ENCODE assay signal across 20 mouse cellular contexts in the genomic region with DNA sequence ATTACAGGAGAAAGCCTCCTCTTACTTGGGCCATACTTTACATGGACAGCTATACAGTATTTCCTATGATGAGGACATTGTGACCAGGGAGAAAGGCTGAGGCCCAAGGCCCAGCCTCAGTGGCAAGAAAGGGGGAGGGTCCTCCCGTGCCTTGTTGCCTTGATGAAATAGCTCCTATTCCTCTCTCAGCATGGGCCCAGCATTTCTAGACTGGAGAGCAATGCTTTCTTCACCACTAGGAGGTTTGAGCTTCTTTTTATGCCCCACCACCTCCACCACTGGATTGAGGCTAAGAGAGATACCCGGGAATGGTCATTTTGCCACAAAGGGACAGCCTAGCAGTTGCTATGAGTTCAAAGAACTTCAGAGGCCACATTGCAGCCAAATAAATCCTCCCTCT. TPM values are rescaled to one million over a fixed set of nuclear protein-coding genes. Genes with fewer than 3 reads are reported as not detected.
DNase-seq lines count a peak whose midpoint lies in the region; ATAC-seq and TF ChIP-seq lines count a peak whose summit lies in the region.
"Had no signal": no experiment of that assay in that cellular context is flagged by ENCODE, and none has a peak within 500 bp of the region (broad histone marks: within the 10 kb centered on the region; RNA-seq: fewer than 3 reads in every experiment).

No protein-coding gene starts in this region.

- H3K9me3 ChIP-seq in intestine, embryonic 14.5 days (ENCODE audit: control insufficient read depth, low read length), result no peaks in the 10 kb centered on the region
- no peaks in the 10 kb centered on the region for H3K9me3 ChIP-seq in intestine, embryonic 16.5 days (ENCODE audit: control insufficient read depth, low read length)
- H3K9me3 ChIP-seq in hindbrain, postnatal 0 days (ENCODE audit: low read length), result no peaks in the 10 kb centered on the region
- H3K9me3 ChIP-seq in neural tube, embryonic 15.5 days (replicated peaks), result no peaks in the 10 kb centered on the region
- H3K9me3 ChIP-seq: heart, embryonic 13.5 days had no signal

- no peak overlapping the region for H3K9ac ChIP-seq in intestine, embryonic 14.5 days (ENCODE audit: low read length)
- no peak overlapping the region for H3K9ac ChIP-seq in intestine, embryonic 16.5 days (ENCODE audit: low read depth, low read length)
- H3K9ac ChIP-seq in hindbrain, postnatal 0 days (replicated peaks; ENCODE audit: low read length), result no peak overlapping the region
- peak overlapping the region; percentile 83 for H3K9ac ChIP-seq in neural tube, embryonic 15.5 days (replicated peaks)
- H3K9ac ChIP-seq: heart, embryonic 13.5 days had no signal

- peak; percentile 3; the same call in 1 of the 2 replicates for TF ChIP-seq CTCF in brain, embryonic 14.5 days (IDR thresholded peaks at IDR 0.05; ENCODE audit: borderline replicate concordance, extremely low read depth, insufficient read depth, insufficient read length)
- no peak for TF ChIP-seq CTCF in hindbrain, postnatal 0 days (IDR thresholded peaks at IDR 0.05; ENCODE audit: low read depth)

- peaks cover 57% of the 10 kb centered on the region for H3K27me3 ChIP-seq in intestine, embryonic 14.5 days (replicated peaks; ENCODE audit: control insufficient read depth, insufficient read depth, low read length)
- H3K27me3 ChIP-seq in intestine, embryonic 16.5 days (replicated peaks; ENCODE audit: control insufficient read depth, insufficient read depth, low read length), result peaks cover 53% of the 10 kb centered on the region
- peaks cover 84% of the 10 kb centered on the region for H3K27me3 ChIP-seq in hindbrain, postnatal 0 days (ENCODE audit: insufficient read depth, low read length)
- H3K27me3 ChIP-seq in neural tube, embryonic 15.5 days (replicated peaks), result no peaks in the 10 kb centered on the region

- H3K27ac ChIP-seq in intestine, embryonic 14.5 days (ENCODE audit: low read depth), result peak overlapping the region; percentile 38; the same call in 1 of the 2 replicates
- H3K27ac ChIP-seq in intestine, embryonic 16.5 days (ENCODE audit: low read length), result no peak overlapping the region
- no peak overlapping the region for H3K27ac ChIP-seq in hindbrain, postnatal 0 days
- H3K27ac ChIP-seq in neural tube, embryonic 15.5 days (replicated peaks), result peak overlapping the region; percentile 99
- H3K27ac ChIP-seq: heart, embryonic 13.5 days had no signal

- peaks cover 27% of the 10 kb centered on the region for H3K4me1 ChIP-seq in intestine, embryonic 14.5 days (replicated peaks; ENCODE audit: control insufficient read depth, insufficient read depth, low read length)
- peaks cover 25% of the 10 kb centered on the region for H3K4me1 ChIP-seq in intestine, embryonic 16.5 days (ENCODE audit: control insufficient read depth, insufficient read depth, low read length)
- H3K4me1 ChIP-seq in hindbrain, postnatal 0 days (ENCODE audit: insufficient read depth, low read length), result no peaks in the 10 kb centered on the region
- peaks cover 42% of the 10 kb centered on the region for H3K4me1 ChIP-seq in neural tube, embryonic 15.5 days

- 14% methylated on average over 2 of the region's 2 CpGs for WGBS in intestine, embryonic 14.5 days
- 29% methylated on average over 2 of the region's 2 CpGs for WGBS in intestine, embryonic 16.5 days
- 0% methylated on average over 2 of the region's 2 CpGs for WGBS in hindbrain, postnatal 0 days
- WGBS in neural tube, embryonic 15.5 days, result 4% methylated on average over 2 of the region's 2 CpGs

- H3K36me3 ChIP-seq in intestine, embryonic 14.5 days (ENCODE audit: control insufficient read depth, insufficient read depth, low read length), result no peaks in the 10 kb centered on the region
- H3K36me3 ChIP-seq in intestine, embryonic 16.5 days (ENCODE audit: control insufficient read depth, insufficient read depth, low read length), result no peaks in the 10 kb centered on the region
- H3K36me3 ChIP-seq in hindbrain, postnatal 0 days (ENCODE audit: insufficient read depth, low read length), result no peaks in the 10 kb centered on the region
- no peaks in the 10 kb centered on the region for H3K36me3 ChIP-seq in neural tube, embryonic 15.5 days
- H3K36me3 ChIP-seq: heart, embryonic 13.5 days had no signal

- TF ChIP-seq POLR2A in brain, embryonic 14.5 days (IDR thresholded peaks at IDR 0.05; ENCODE audit: borderline replicate concordance, extremely low read depth, insufficient read depth, insufficient read length, poor library complexity, severe bottlenecking), result no peak

- ATAC-seq in intestine, embryonic 14.5 days (replicated peaks; ENCODE audit: low FRiP score, low TSS enrichment, low read depth), result no peak
- ATAC-seq in intestine, embryonic 16.5 days, result no peak
- no peak for ATAC-seq in hindbrain, postnatal 0 days
- ATAC-seq in neural tube, embryonic 15.5 days (ENCODE audit: low FRiP score), result no peak
- ATAC-seq: forebrain, embryonic 16.5 days had no signal

- peak overlapping the region; percentile 55 for H3K4me2 ChIP-seq in intestine, embryonic 14.5 days (ENCODE audit: low read length)
- H3K4me2 ChIP-seq in intestine, embryonic 16.5 days (ENCODE audit: low read depth, low read length), result no peak overlapping the region
- H3K4me2 ChIP-seq in hindbrain, postnatal 0 days (ENCODE audit: low read depth, low read length), result peak overlapping the region; percentile 18; the same call in 1 of the 2 replicates
- H3K4me2 ChIP-seq in neural tube, embryonic 15.5 days, result peak overlapping the region; percentile 87
- H3K4me2 ChIP-seq: heart, embryonic 13.5 days; midbrain, embryonic 11.5 days had no signal

- 0 out of 2 replicates have a peak overlapping the region, but pooled peaks have one; percentile 5 for H3K4me3 ChIP-seq in intestine, embryonic 14.5 days (ENCODE audit: low read depth, low read length)
- no peak overlapping the region for H3K4me3 ChIP-seq in intestine, embryonic 16.5 days (ENCODE audit: low read length)
- peak overlapping the region; percentile 7; the same call in 1 of the 2 replicates for H3K4me3 ChIP-seq in hindbrain, postnatal 0 days (ENCODE audit: low read length)
- peak overlapping the region; percentile 60 for H3K4me3 ChIP-seq in neural tube, embryonic 15.5 days (replicated peaks)
- H3K4me3 ChIP-seq: heart, embryonic 13.5 days had no signal

- DNase-seq in intestine, embryonic 14.5 days (ENCODE audit: low spot score), result no peak
- DNase-seq in brain, embryonic 14.5 days (ENCODE audit: low read depth), result no peak
- no peak for DNase-seq in hindbrain, postnatal 0 days (ENCODE audit: low spot score)
- DNase-seq in layer of hippocampus, postnatal 10 days (ENCODE audit: low spot score in 2 of 2), result no peak
- DNase-seq in liver, result no peak
- DNase-seq: adrenal gland, adult 2 months; cerebellum, adult 11-12 months; cerebellum, postnatal 36 days; heart, postnatal 4 days; kidney, postnatal 4 days; thymus, postnatal 14 days had no signal

RNA-seq across cellular contexts. Expression of a gene that starts 4.7 kb away (rescaled TPM):
- 18.1 and 24.1 TPM in 2 replicates for polyA plus RNA-seq in intestine, embryonic 14.5 days (2014; fragmentation: Nextera tagmentation; extraction: Ambion mirVana)
- 11.1 and 11.3 TPM in 2 replicates for polyA plus RNA-seq in intestine, embryonic 16.5 days (2015; fragmentation: Nextera tagmentation; extraction: Ambion mirVana)
- 0.68 and 14.3 TPM in 2 replicates for polyA plus RNA-seq in brain, embryonic 14.5 days (2012; rRNA removed)
- 23.2 and 30.2 TPM in 2 replicates for total RNA-seq in hindbrain, postnatal 0 days (2014; rRNA removed)
- polyA plus RNA-seq in hindbrain, postnatal 0 days (2015; fragmentation: Nextera tagmentation; extraction: Ambion mirVana), result 29.0 and 36.3 TPM in 2 replicates
- 109 and 135 TPM in 2 replicates for polyA plus RNA-seq in neural tube, embryonic 15.5 days (2015; fragmentation: Nextera tagmentation; extraction: Ambion mirVana)
- not detected for total RNA-seq in layer of hippocampus, postnatal 10 days (2021)
- total RNA-seq: granulocyte monocyte progenitor cell, adult 5-6 weeks; heart, postnatal 4 days; layer of hippocampus, postnatal 14 days; left cerebral cortex, postnatal 14 days had no signal
- polyA plus RNA-seq: forebrain, embryonic 16.5 days; midbrain, embryonic 11.5 days had no signal

RNA-seq across cellular contexts. Expression of a gene that starts 6.1 kb away (rescaled TPM):
- polyA plus RNA-seq in intestine, embryonic 14.5 days (2014; fragmentation: Nextera tagmentation; extraction: Ambion mirVana), result 49.6 and 51.6 TPM in 2 replicates
- polyA plus RNA-seq in intestine, embryonic 16.5 days (2015; fragmentation: Nextera tagmentation; extraction: Ambion mirVana), result 26.4 and 28.7 TPM in 2 replicates
- 3.3 and 43.9 TPM in 2 replicates for polyA plus RNA-seq in brain, embryonic 14.5 days (2012; rRNA removed)
- total RNA-seq in hindbrain, postnatal 0 days (2014; rRNA removed), result 16.5 and 24.3 TPM in 2 replicates
- 109 and 113 TPM in 2 replicates for polyA plus RNA-seq in hindbrain, postnatal 0 days (2015; fragmentation: Nextera tagmentation; extraction: Ambion mirVana)
- 39.5 and 106 TPM in 2 replicates for polyA plus RNA-seq in neural tube, embryonic 15.5 days (2015; fragmentation: Nextera tagmentation; extraction: Ambion mirVana)
- not detected for total RNA-seq in layer of hippocampus, postnatal 10 days (2021)
- total RNA-seq: layer of hippocampus, postnatal 14 days; left cerebral cortex, postnatal 14 days had no signal
- polyA plus RNA-seq: forebrain, embryonic 16.5 days; midbrain, embryonic 11.5 days had no signal

RNA-seq across cellular contexts. Expression of a gene that starts 10.6 kb away (rescaled TPM):
- polyA plus RNA-seq in intestine, embryonic 14.5 days (2014; fragmentation: Nextera tagmentation; extraction: Ambion mirVana), result 11.7 and 13.2 TPM in 2 replicates
- 10.0 and 11.3 TPM in 2 replicates for polyA plus RNA-seq in intestine, embryonic 16.5 days (2015; fragmentation: Nextera tagmentation; extraction: Ambion mirVana)
- polyA plus RNA-seq in brain, embryonic 14.5 days (2012; rRNA removed), result 0.11 and 2.4 TPM in 2 replicates
- total RNA-seq in hindbrain, postnatal 0 days (2014; rRNA removed), result 11.0 and 21.7 TPM in 2 replicates
- 10.1 and 16.8 TPM in 2 replicates for polyA plus RNA-seq in hindbrain, postnatal 0 days (2015; fragmentation: Nextera tagmentation; extraction: Ambion mirVana)
- 101 and 115 TPM in 2 replicates for polyA plus RNA-seq in neural tube, embryonic 15.5 days (2015; fragmentation: Nextera tagmentation; extraction: Ambion mirVana)
- not detected for total RNA-seq in layer of hippocampus, postnatal 10 days (2021)
- total RNA-seq: granulocyte monocyte progenitor cell, adult 5-6 weeks; layer of hippocampus, postnatal 14 days; left cerebral cortex, postnatal 14 days had no signal
- polyA plus RNA-seq: forebrain, embryonic 16.5 days; midbrain, embryonic 11.5 days had no signal

RNA-seq across cellular contexts. Expression of a gene that starts 15.3 kb away (rescaled TPM):
- 1.5 and 1.7 TPM in 2 replicates for polyA plus RNA-seq in intestine, embryonic 14.5 days (2014; fragmentation: Nextera tagmentation; extraction: Ambion mirVana)
- polyA plus RNA-seq in intestine, embryonic 16.5 days (2015; fragmentation: Nextera tagmentation; extraction: Ambion mirVana), result 0.71 and 0.97 TPM in 2 replicates
- 0.38 and 19.0 TPM in 2 replicates for polyA plus RNA-seq in brain, embryonic 14.5 days (2012; rRNA removed)
- total RNA-seq in hindbrain, postnatal 0 days (2014; rRNA removed), result 28.0 and 66.5 TPM in 2 replicates
- 4.6 and 6.2 TPM in 2 replicates for polyA plus RNA-seq in hindbrain, postnatal 0 days (2015; fragmentation: Nextera tagmentation; extraction: Ambion mirVana)
- polyA plus RNA-seq in neural tube, embryonic 15.5 days (2015; fragmentation: Nextera tagmentation; extraction: Ambion mirVana), result 63.1 and 71.8 TPM in 2 replicates
- not detected for total RNA-seq in layer of hippocampus, postnatal 10 days (2021)
- total RNA-seq: granulocyte monocyte progenitor cell, adult 5-6 weeks; heart, postnatal 4 days; layer of hippocampus, postnatal 14 days; left cerebral cortex, postnatal 14 days had no signal
- polyA plus RNA-seq: forebrain, embryonic 16.5 days; heart, embryonic 13.5 days; liver, embryonic 16.5 days; midbrain, embryonic 11.5 days had no signal

RNA-seq across cellular contexts. Expression of a gene that starts 21.1 kb away (rescaled TPM):
- polyA plus RNA-seq in intestine, embryonic 14.5 days (2014; fragmentation: Nextera tagmentation; extraction: Ambion mirVana), result 3.5 and 3.8 TPM in 2 replicates
- 1.8 and 2.0 TPM in 2 replicates for polyA plus RNA-seq in intestine, embryonic 16.5 days (2015; fragmentation: Nextera tagmentation; extraction: Ambion mirVana)
- 0.72 and 6.6 TPM in 2 replicates for polyA plus RNA-seq in brain, embryonic 14.5 days (2012; rRNA removed)
- total RNA-seq in hindbrain, postnatal 0 days (2014; rRNA removed), result 4.2 and 8.6 TPM in 2 replicates
- polyA plus RNA-seq in hindbrain, postnatal 0 days (2015; fragmentation: Nextera tagmentation; extraction: Ambion mirVana), result 2.4 and 3.3 TPM in 2 replicates
- polyA plus RNA-seq in neural tube, embryonic 15.5 days (2015; fragmentation: Nextera tagmentation; extraction: Ambion mirVana), result 3.7 and 5.0 TPM in 2 replicates
- total RNA-seq in layer of hippocampus, postnatal 10 days (2021), result not detected
- total RNA-seq: layer of hippocampus, postnatal 14 days; left cerebral cortex, postnatal 14 days had no signal
- polyA plus RNA-seq: forebrain, embryonic 16.5 days; midbrain, embryonic 11.5 days had no signal

Comparison
In these comparisons a context has a peak if more than half of its experiments do, and no peak if none do; other contexts are left out.
1. H3K27ac ChIP-seq: peak in intestine, embryonic 14.5 days (single experiment) and neural tube, embryonic 15.5 days (single experiment); none in intestine, embryonic 16.5 days (single experiment) and hindbrain, postnatal 0 days (single experiment).